In genomic region chr7:96899036-96899569, GRCm38 (mm10) we compare ENCODE assay signal across 10 mouse cellular contexts. TPM values are rescaled to one million over a fixed set of nuclear protein-coding genes. Genes with fewer than 3 reads are reported as not detected.
A peak's percentile ranks its signal among the peaks of the same experiment; 100 is the strongest.
DNase-seq lines count a peak whose midpoint lies in the region; ATAC-seq and TF ChIP-seq lines count a peak whose summit lies in the region.
"Had no signal": no experiment of that assay in that cellular context is flagged by ENCODE, and none has a peak within 500 bp of the region (broad histone marks: within the 10 kb centered on the region; RNA-seq: fewer than 3 reads in every experiment).

No protein-coding gene starts in this region.

- no peaks in the 10 kb centered on the region for H3K9me3 ChIP-seq in heart, embryonic 11.5 days (replicated peaks; ENCODE audit: control insufficient read depth, low read length)
- H3K9me3 ChIP-seq in liver, postnatal 0 days (ENCODE audit: low read length) = no peaks in the 10 kb centered on the region
- H3K9me3 ChIP-seq in liver, embryonic 12.5 days (replicated peaks) = no peaks in the 10 kb centered on the region
- H3K9me3 ChIP-seq in hindbrain, embryonic 15.5 days = no peaks in the 10 kb centered on the region

- H3K36me3 ChIP-seq in heart, embryonic 11.5 days (ENCODE audit: control insufficient read depth, insufficient read depth, low read length) = no peaks in the 10 kb centered on the region
- no peaks in the 10 kb centered on the region for H3K36me3 ChIP-seq in heart, adult 2 months (ENCODE audit: control insufficient read depth, insufficient read depth, low read length)
- 0 out of 2 replicates have a peak, but pooled peaks cover 4% of the 10 kb centered on the region for H3K36me3 ChIP-seq in liver, postnatal 0 days (replicated peaks; ENCODE audit: insufficient read depth, low read length)
- no peaks in the 10 kb centered on the region for H3K36me3 ChIP-seq in liver, embryonic 12.5 days
- peaks cover 25% of the 10 kb centered on the region for H3K36me3 ChIP-seq in hindbrain, embryonic 15.5 days

- H3K27me3 ChIP-seq in heart, embryonic 11.5 days (ENCODE audit: control insufficient read depth, insufficient read depth, low read length) = no peaks in the 10 kb centered on the region
- no peaks in the 10 kb centered on the region for H3K27me3 ChIP-seq in heart, adult 2 months (ENCODE audit: control insufficient read depth, insufficient read depth, low read length)
- no peaks in the 10 kb centered on the region for H3K27me3 ChIP-seq in liver, postnatal 0 days (ENCODE audit: insufficient read depth, low read length)
- H3K27me3 ChIP-seq in liver, embryonic 12.5 days (replicated peaks) = no peaks in the 10 kb centered on the region
- H3K27me3 ChIP-seq in hindbrain, embryonic 15.5 days = no peaks in the 10 kb centered on the region

- H3K4me2 ChIP-seq in heart, embryonic 11.5 days = peak overlapping the region; percentile 27
- H3K4me2 ChIP-seq in liver, postnatal 0 days (ENCODE audit: low read depth, low read length) = no peak overlapping the region; the same call in 1 of the 2 replicates
- H3K4me2 ChIP-seq in liver, embryonic 12.5 days = no peak overlapping the region
- H3K4me2 ChIP-seq in hindbrain, embryonic 15.5 days = 0 out of 2 replicates have a peak overlapping the region, but pooled peaks have one; percentile 19

- no peaks in the 10 kb centered on the region for H3K79me2 ChIP-seq in heart, adult 2 months (replicated peaks; ENCODE audit: control insufficient read depth, insufficient read depth, low read length)

- no peak for TF ChIP-seq EP300 in heart, adult 2 months (IDR thresholded peaks at IDR 0.05; ENCODE audit: insufficient read depth, low read depth, low read length)
- TF ChIP-seq EP300 in liver, postnatal 0 days (IDR thresholded peaks at IDR 0.05; ENCODE audit: low read depth) = no peak

- no peak overlapping the region for H3K27ac ChIP-seq in heart, embryonic 11.5 days (ENCODE audit: low read depth, low read length)
- no peak overlapping the region for H3K27ac ChIP-seq in heart, adult 2 months
- H3K27ac ChIP-seq in liver, postnatal 0 days (ENCODE audit: low read depth) = 0 out of 2 replicates have a peak overlapping the region, but pooled peaks have one; percentile 7
- H3K27ac ChIP-seq in liver, embryonic 12.5 days = no peak overlapping the region
- H3K27ac ChIP-seq in hindbrain, embryonic 15.5 days (replicated peaks) = peak overlapping the region; percentile 42

- intact Hi-C loops in heart, adult 2 months (cut with DNase I) = no loop called here

- TF ChIP-seq POLR2A in heart, adult 2 months (IDR thresholded peaks at IDR 0.05; ENCODE audit: insufficient read depth, low read depth, low read length) = no peak

- ATAC-seq in heart, embryonic 11.5 days (replicated peaks; ENCODE audit: insufficient number of reproducible peaks, low FRiP score, low TSS enrichment) = no peak
- no peak for ATAC-seq in liver, postnatal 0 days
- ATAC-seq in liver, embryonic 12.5 days = no peak
- peak; percentile 59 for ATAC-seq in hindbrain, embryonic 15.5 days (ENCODE audit: low FRiP score, low read depth)
- no peak for ATAC-seq in erythroid progenitor cell, adult 5-6 weeks (replicated peaks; ENCODE audit: low FRiP score, poor library complexity, severe bottlenecking)

- 36% methylated on average over 10 of the region's 10 CpGs for WGBS in heart, embryonic 11.5 days (ENCODE audit: insufficient replicate concordance)
- WGBS in heart, adult 2 months = 20% methylated on average over 10 of the region's 10 CpGs
- WGBS in liver, postnatal 0 days (ENCODE audit: insufficient replicate concordance) = 57% methylated on average over 10 of the region's 10 CpGs
- WGBS in liver, embryonic 12.5 days (ENCODE audit: insufficient replicate concordance) = 57% methylated on average over 10 of the region's 10 CpGs
- WGBS in hindbrain, embryonic 15.5 days = 32% methylated on average over 10 of the region's 10 CpGs

- H3K4me1 ChIP-seq in heart, embryonic 11.5 days (ENCODE audit: control insufficient read depth, insufficient read depth, low read length) = 0 out of 2 replicates have a peak, but pooled peaks cover 3% of the 10 kb centered on the region
- H3K4me1 ChIP-seq in heart, adult 2 months (ENCODE audit: control insufficient read depth, insufficient read depth, low read length) = no peaks in the 10 kb centered on the region
- H3K4me1 ChIP-seq in liver, postnatal 0 days (ENCODE audit: insufficient read depth) = peaks cover 7% of the 10 kb centered on the region
- no peaks in the 10 kb centered on the region for H3K4me1 ChIP-seq in liver, embryonic 12.5 days
- H3K4me1 ChIP-seq in hindbrain, embryonic 15.5 days (replicated peaks) = peaks cover 18% of the 10 kb centered on the region

- no peak overlapping the region for H3K9ac ChIP-seq in heart, embryonic 11.5 days (ENCODE audit: low read depth, low read length)
- H3K9ac ChIP-seq in heart, adult 2 months (ENCODE audit: low read depth, low read length) = no peak overlapping the region
- no peak overlapping the region for H3K9ac ChIP-seq in liver, postnatal 0 days (replicated peaks)
- no peak overlapping the region for H3K9ac ChIP-seq in liver, embryonic 12.5 days
- no peak overlapping the region for H3K9ac ChIP-seq in hindbrain, embryonic 15.5 days

- no peak for TF ChIP-seq CTCF in heart, adult 2 months (IDR thresholded peaks at IDR 0.05)
- TF ChIP-seq CTCF in liver, postnatal 0 days (IDR thresholded peaks at IDR 0.05; ENCODE audit: low read depth) = no peak

- no peak overlapping the region for H3K4me3 ChIP-seq in heart, embryonic 11.5 days (ENCODE audit: low read depth, low read length)
- no peak overlapping the region for H3K4me3 ChIP-seq in heart, adult 2 months
- no peak overlapping the region for H3K4me3 ChIP-seq in liver, postnatal 0 days (ENCODE audit: low read depth, low read length)
- no peak overlapping the region for H3K4me3 ChIP-seq in liver, embryonic 12.5 days
- no peak overlapping the region for H3K4me3 ChIP-seq in hindbrain, embryonic 15.5 days

- no peak for DNase-seq in heart, adult 2 months
- DNase-seq in liver, postnatal 0 days = no peak
- DNase-seq in right cerebral cortex, postnatal 10 days (ENCODE audit: low spot score in 2 of 2) = peak; percentile 60 to 62
- no peak for DNase-seq in adrenal gland, postnatal 25 days
- DNase-seq: cerebellum, postnatal 36 days; lung, postnatal 14 days had no signal

RNA-seq across cellular contexts. Expression of gene Nars2, which starts 52.2 kb away (rescaled TPM):
- 16.0 and 21.2 TPM in 2 replicates for polyA plus RNA-seq in heart, embryonic 11.5 days (2014; fragmentation: Nextera tagmentation; extraction: Ambion mirVana)
- total RNA-seq in heart, adult 2 months (2021) = 10 to 100 TPM; 17.5 to 18.9 TPM
- 4.1 and 9.1 TPM in 2 replicates for polyA plus RNA-seq in heart, adult 2 months (2012; rRNA removed)
- 13.3 and 14.1 TPM in 2 replicates for polyA plus RNA-seq in liver, postnatal 0 days (2015; fragmentation: Nextera tagmentation; extraction: Ambion mirVana)
- polyA plus RNA-seq in liver, embryonic 12.5 days (2016; fragmentation: Nextera tagmentation; extraction: Ambion mirVana) = 21.8 and 23.1 TPM in 2 replicates
- 16.8 and 20.5 TPM in 2 replicates for polyA plus RNA-seq in hindbrain, embryonic 15.5 days (2015; fragmentation: Nextera tagmentation; extraction: Ambion mirVana)
- total RNA-seq in adrenal gland, postnatal 25 days (2021) = 19.3 and 19.9 TPM in 2 replicates
- 20.2 and 21.4 TPM in 2 replicates for total RNA-seq in erythroid progenitor cell, adult 5-6 weeks (2015; ENCODE audit: low replicate concordance)
- 28.9 and 38.5 TPM in 2 replicates for total RNA-seq in erythroid progenitor cell, adult 5-6 weeks (2017; ENCODE audit: low replicate concordance)

Comparison
In these comparisons a context has a peak if more than half of its experiments do, and no peak if none do; other contexts are left out.
1. H3K27ac ChIP-seq: peak in liver, postnatal 0 days (single experiment) and hindbrain, embryonic 15.5 days (single experiment); none in heart, embryonic 11.5 days (single experiment), heart, adult 2 months (single experiment) and liver, embryonic 12.5 days (single experiment).
2. H3K4me2 ChIP-seq: peak in heart, embryonic 11.5 days (single experiment) and hindbrain, embryonic 15.5 days (single experiment); none in liver, postnatal 0 days (single experiment) and liver, embryonic 12.5 days (single experiment).
3. DNase-seq: peak in right cerebral cortex, postnatal 10 days (2 of 2); none in heart, adult 2 months (0 of 2), liver, postnatal 0 days (single experiment) and adrenal gland, postnatal 25 days (single experiment).